Mouse (Mus musculus): ENCODE measurements at regions not wholly inside any gene's neighbourhood (a gene's known extent, or its start where the extent isn't known, plus 50 kb on each side); places are given as distances from the start of the nearest gene placed in this dataset.

DNA sequence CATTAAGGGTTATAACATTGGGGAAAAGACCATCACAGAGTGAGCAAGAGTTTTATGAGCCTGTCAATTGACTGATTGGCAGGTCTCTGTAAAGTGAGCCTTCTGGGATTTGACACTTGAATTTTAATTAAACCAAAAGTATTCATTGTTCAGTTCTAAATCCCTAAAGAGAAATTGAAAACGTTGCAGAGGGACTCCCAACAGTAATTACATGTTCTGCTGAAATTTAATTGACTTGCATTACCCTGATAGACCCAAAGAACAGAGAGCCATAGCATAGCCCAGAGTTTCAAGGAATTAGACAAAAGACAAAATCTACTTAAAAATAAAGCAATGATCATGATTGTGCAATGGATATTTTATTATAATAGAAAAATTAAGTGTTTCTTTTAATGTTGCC lies 444.2 kb downstream of the Trim52 start:
- no peaks in the 10 kb centered on the region for H3K36me3 ChIP-seq (ENCODE audit: control insufficient read depth, insufficient read depth)
- H3K4me3 ChIP-seq, result no peak overlapping the region
- TF ChIP-seq REST (IDR thresholded peaks at IDR 0.05; ENCODE audit: insufficient read depth, insufficient read length) (no peak), E2F4 (IDR thresholded peaks at IDR 0.05; ENCODE audit: insufficient read depth) (no peak), MYOG (IDR thresholded peaks at IDR 0.05; ENCODE audit: control insufficient read depth in 1 of 3, insufficient read depth in 1 of 3, insufficient read length in 2 of 3, low read depth in 2 of 3) (no peak), CEBPB (IDR thresholded peaks at IDR 0.05; ENCODE audit: insufficient read depth, poor library complexity, severe bottlenecking) (no peak), POLR2AphosphoS2 (IDR thresholded peaks at IDR 0.05; ENCODE audit: insufficient read length, low read depth) (no peak), POLR2A (IDR thresholded peaks at IDR 0.05; ENCODE audit: insufficient read length, low read depth) (no peak), MAX (IDR thresholded peaks at IDR 0.05; ENCODE audit: low read depth) (no peak), USF1 (IDR thresholded peaks at IDR 0.05; ENCODE audit: low read depth) (no peak)
- H3K27me3 ChIP-seq (ENCODE audit: control insufficient read depth, insufficient read depth, insufficient read length), result no peaks in the 10 kb centered on the region
- no peak overlapping the region for H3K4me2 ChIP-seq (ENCODE audit: low read depth)
- no peak overlapping the region for H3ac ChIP-seq (ENCODE audit: control insufficient read depth, insufficient read length)
- H3K79me2 ChIP-seq (ENCODE audit: control insufficient read depth, insufficient read depth), result no peaks in the 10 kb centered on the region

GRCm38 (mm10) chr14:106579281-106579680 lies 473.3 kb downstream of the Trim52 start:
- H3K4me3 ChIP-seq, result no peak overlapping the region
- TF ChIP-seq SRF (IDR thresholded peaks at IDR 0.05; ENCODE audit: control insufficient read depth, insufficient read length, low read depth), result no peak
- no peak for TF ChIP-seq POLR2AphosphoS2 (IDR thresholded peaks at IDR 0.05; ENCODE audit: insufficient read length, low read depth)
- no peak for TF ChIP-seq POLR2A (IDR thresholded peaks at IDR 0.05; ENCODE audit: insufficient read length, low read depth)
- TF ChIP-seq E2F4 (IDR thresholded peaks at IDR 0.05; ENCODE audit: insufficient read depth), result no peak
- TF ChIP-seq TCF12 (IDR thresholded peaks at IDR 0.05; ENCODE audit: insufficient read depth, poor library complexity, severe bottlenecking), result no peak
- no peak for TF ChIP-seq TCF3 (IDR thresholded peaks at IDR 0.05; ENCODE audit: insufficient read length, low read depth)
- no peaks in the 10 kb centered on the region for H3K27me3 ChIP-seq (ENCODE audit: control insufficient read depth, insufficient read depth, insufficient read length)
- no peaks in the 10 kb centered on the region for H3K36me3 ChIP-seq (ENCODE audit: control insufficient read depth, insufficient read depth)
- no peak overlapping the region for H3ac ChIP-seq (ENCODE audit: control insufficient read depth, insufficient read length)
- no peaks in the 10 kb centered on the region for H3K79me2 ChIP-seq (ENCODE audit: control insufficient read depth, insufficient read depth)
- no peak overlapping the region for H3K4me2 ChIP-seq (ENCODE audit: low read depth)

GRCm38 (mm10) chr14:106581886-106582285 lies 475.9 kb downstream of the Trim52 start:
- Histone ChIP-seq H3ac (ENCODE audit: control insufficient read depth, insufficient read length) (no peak overlapping the region), H3K4me2 (ENCODE audit: low read depth) (no peak overlapping the region), H3K36me3 (ENCODE audit: control insufficient read depth, insufficient read depth) (no peaks in the 10 kb centered on the region), H3K79me2 (ENCODE audit: control insufficient read depth, insufficient read depth) (no peaks in the 10 kb centered on the region), H3K27me3 (ENCODE audit: control insufficient read depth, insufficient read depth, insufficient read length) (no peaks in the 10 kb centered on the region), H3K4me3 (no peak overlapping the region)
- TF ChIP-seq POLR2A (IDR thresholded peaks at IDR 0.05; ENCODE audit: insufficient read length, low read depth) (no peak), REST (IDR thresholded peaks at IDR 0.05; ENCODE audit: insufficient read depth, insufficient read length) (no peak), MYOG (IDR thresholded peaks at IDR 0.05; ENCODE audit: control insufficient read depth in 1 of 3, insufficient read depth in 1 of 3, insufficient read length in 2 of 3, low read depth in 2 of 3) (no peak), TCF3 (IDR thresholded peaks at IDR 0.05; ENCODE audit: insufficient read length, low read depth) (no peak), TCF12 (IDR thresholded peaks at IDR 0.05; ENCODE audit: insufficient read depth, poor library complexity, severe bottlenecking) (no peak), POLR2AphosphoS2 (IDR thresholded peaks at IDR 0.05; ENCODE audit: insufficient read length, low read depth) (no peak), SRF (IDR thresholded peaks at IDR 0.05; ENCODE audit: control insufficient read depth, insufficient read length, low read depth) (no peak), USF1 (IDR thresholded peaks at IDR 0.05; ENCODE audit: low read depth) (no peak), MAX (IDR thresholded peaks at IDR 0.05; ENCODE audit: low read depth) (no peak)

DNA sequence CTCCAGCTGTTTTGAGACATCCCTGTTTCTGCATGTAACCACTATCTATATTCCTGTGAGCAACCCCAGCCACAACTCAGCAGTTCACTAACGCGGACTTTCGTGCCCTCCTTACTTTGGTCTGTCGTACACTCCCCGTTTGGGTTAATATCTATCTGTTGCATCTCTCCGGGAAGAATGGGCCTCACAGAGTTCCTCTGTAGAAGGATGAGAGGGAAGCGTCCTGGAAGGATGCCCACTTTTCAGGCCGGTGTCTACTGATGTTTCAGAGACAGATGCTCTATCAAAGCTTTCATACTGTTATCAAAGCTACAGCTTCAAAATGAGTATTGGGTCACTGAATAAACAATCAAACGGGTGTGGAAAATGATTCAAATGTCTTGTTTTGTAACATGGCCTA lies 487.4 kb downstream of the Trim52 start:
- no peaks in the 10 kb centered on the region for H3K36me3 ChIP-seq (ENCODE audit: control insufficient read depth, insufficient read depth)
- no peak overlapping the region for H3ac ChIP-seq (ENCODE audit: control insufficient read depth, insufficient read length)
- no peak for TF ChIP-seq USF1 (IDR thresholded peaks at IDR 0.05; ENCODE audit: low read depth)
- no peak for TF ChIP-seq TCF3 (IDR thresholded peaks at IDR 0.05; ENCODE audit: insufficient read length, low read depth)
- no peak for TF ChIP-seq CEBPB (IDR thresholded peaks at IDR 0.05; ENCODE audit: insufficient read depth, poor library complexity, severe bottlenecking)
- TF ChIP-seq MYOG (IDR thresholded peaks at IDR 0.05; ENCODE audit: control insufficient read depth in 1 of 3, insufficient read depth in 1 of 3, insufficient read length in 2 of 3, low read depth in 2 of 3), result no peak
- TF ChIP-seq MAX (IDR thresholded peaks at IDR 0.05; ENCODE audit: low read depth), result no peak
- no peak for TF ChIP-seq TCF12 (IDR thresholded peaks at IDR 0.05; ENCODE audit: insufficient read depth, poor library complexity, severe bottlenecking)
- no peak for TF ChIP-seq POLR2A (IDR thresholded peaks at IDR 0.05; ENCODE audit: insufficient read length, low read depth)
- TF ChIP-seq POLR2AphosphoS2 (IDR thresholded peaks at IDR 0.05; ENCODE audit: insufficient read length, low read depth), result no peak
- no peak for TF ChIP-seq E2F4 (IDR thresholded peaks at IDR 0.05; ENCODE audit: insufficient read depth)
- no peak for TF ChIP-seq MYOD1 (IDR thresholded peaks at IDR 0.05; ENCODE audit: control insufficient read depth in 1 of 3, insufficient read length in 2 of 3, low read depth in 2 of 3)
- TF ChIP-seq REST (IDR thresholded peaks at IDR 0.05; ENCODE audit: insufficient read depth, insufficient read length), result no peak
- TF ChIP-seq SRF (IDR thresholded peaks at IDR 0.05; ENCODE audit: control insufficient read depth, insufficient read length, low read depth), result no peak
- H3K27me3 ChIP-seq (ENCODE audit: control insufficient read depth, insufficient read depth, insufficient read length), result no peaks in the 10 kb centered on the region
- H3K79me2 ChIP-seq (ENCODE audit: control insufficient read depth, insufficient read depth), result no peaks in the 10 kb centered on the region
- no peak overlapping the region for H3K4me3 ChIP-seq
- H3K4me2 ChIP-seq (ENCODE audit: low read depth), result no peak overlapping the region

GRCm38 (mm10) chr14:106593980-106594379 lies 488.0 kb downstream of the Trim52 start:
- Histone ChIP-seq H3K27me3 (ENCODE audit: control insufficient read depth, insufficient read depth, insufficient read length) (no peaks in the 10 kb centered on the region), H3K79me2 (ENCODE audit: control insufficient read depth, insufficient read depth) (no peaks in the 10 kb centered on the region), H3K4me2 (ENCODE audit: low read depth) (no peak overlapping the region), H3K4me3 (no peak overlapping the region), H3ac (ENCODE audit: control insufficient read depth, insufficient read length) (no peak overlapping the region), H3K36me3 (ENCODE audit: control insufficient read depth, insufficient read depth) (no peaks in the 10 kb centered on the region)
- TF ChIP-seq E2F4 (IDR thresholded peaks at IDR 0.05; ENCODE audit: insufficient read depth) (no peak), TCF12 (IDR thresholded peaks at IDR 0.05; ENCODE audit: insufficient read depth, poor library complexity, severe bottlenecking) (no peak), POLR2A (IDR thresholded peaks at IDR 0.05; ENCODE audit: insufficient read length, low read depth) (no peak), CEBPB (IDR thresholded peaks at IDR 0.05; ENCODE audit: insufficient read depth, poor library complexity, severe bottlenecking) (no peak), MYOG (IDR thresholded peaks at IDR 0.05; ENCODE audit: control insufficient read depth in 1 of 3, insufficient read depth in 1 of 3, insufficient read length in 2 of 3, low read depth in 2 of 3) (no peak), TCF3 (IDR thresholded peaks at IDR 0.05; ENCODE audit: insufficient read length, low read depth) (no peak), MYOD1 (IDR thresholded peaks at IDR 0.05; ENCODE audit: control insufficient read depth in 1 of 3, insufficient read length in 2 of 3, low read depth in 2 of 3) (no peak), POLR2AphosphoS2 (IDR thresholded peaks at IDR 0.05; ENCODE audit: insufficient read length, low read depth) (no peak), MAX (IDR thresholded peaks at IDR 0.05; ENCODE audit: low read depth) (no peak), USF1 (IDR thresholded peaks at IDR 0.05; ENCODE audit: low read depth) (no peak), REST (IDR thresholded peaks at IDR 0.05; ENCODE audit: insufficient read depth, insufficient read length) (no peak), SRF (IDR thresholded peaks at IDR 0.05; ENCODE audit: control insufficient read depth, insufficient read length, low read depth) (no peak)

All from myocyte (in vitro differentiated cells).